Mouse (Mus musculus): ENCODE data around the gene Irf6.
A peak's percentile ranks its signal among the peaks of the same experiment; 100 is the strongest.

Gene Irf6

DNA sequence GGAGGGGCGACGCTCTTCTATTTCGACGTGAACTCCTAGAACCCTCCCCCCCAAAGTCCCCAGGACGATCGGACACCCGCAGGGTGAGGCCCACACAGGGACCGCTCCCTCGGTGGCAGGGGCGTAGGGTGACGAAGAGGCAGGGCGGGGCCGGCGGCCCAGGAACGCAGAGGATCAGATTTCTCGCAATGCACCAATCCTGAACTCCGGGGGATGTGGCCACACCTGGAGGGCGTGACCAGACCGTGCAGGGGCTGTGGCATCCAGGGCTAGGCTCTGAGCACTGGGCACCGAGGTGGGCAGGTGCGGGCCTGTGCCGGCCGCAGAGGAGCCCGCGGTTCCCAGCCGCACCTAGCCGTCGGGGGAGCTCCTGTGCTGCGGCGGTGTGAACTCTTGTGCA is at the start of gene Irf6:
Irf6 (plus strand) TSS at position 240 of the 400 bp plus-strand sequence.
- no peak for DNase-seq (ENCODE audit: low read depth in 1 of 2, low spot score in 2 of 2)

DNA sequence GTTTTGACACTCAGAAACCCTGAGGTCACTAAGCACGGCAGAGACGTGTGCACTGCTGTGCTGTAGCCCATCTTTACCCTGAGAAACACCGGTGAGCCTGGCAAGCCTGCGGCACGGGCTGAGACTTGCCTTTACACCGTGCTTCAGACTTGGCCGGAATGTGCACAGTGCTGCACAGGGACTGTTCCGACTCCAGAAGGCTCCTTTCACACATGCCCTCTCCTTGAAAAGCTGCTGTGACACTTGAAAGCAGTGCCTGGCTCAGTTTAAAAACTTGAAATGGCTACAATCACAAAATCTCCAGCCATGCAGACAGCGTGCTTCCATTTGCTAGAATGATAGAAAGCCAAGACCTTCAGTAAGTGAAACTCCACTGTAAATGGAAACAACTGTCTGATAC is 40.8 kb upstream of the Irf6 start:
- DNase-seq (ENCODE audit: low read depth in 1 of 2, low spot score in 2 of 2): no peak

DNA sequence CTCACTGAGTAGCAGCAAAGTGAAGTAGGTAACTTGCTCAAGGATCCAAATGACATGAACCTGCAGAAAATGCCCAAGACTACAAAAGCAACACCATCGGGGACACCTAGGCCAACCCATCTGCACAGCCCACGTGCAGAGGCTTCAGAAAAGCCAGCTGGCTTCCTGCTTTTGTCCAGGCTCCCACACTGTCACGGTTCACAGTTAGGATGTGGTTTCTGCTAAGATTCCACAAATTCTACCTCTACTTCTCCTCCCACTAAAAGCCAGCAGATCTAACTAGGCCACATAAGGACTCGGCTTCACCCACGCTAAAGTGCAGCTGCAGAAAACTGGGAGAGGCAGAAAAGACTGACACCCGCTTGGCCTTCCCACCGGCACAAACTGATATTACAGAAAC is 30.1 kb upstream of the Irf6 start:
- no peak for DNase-seq (ENCODE audit: low read depth in 1 of 2, low spot score in 2 of 2)

DNA sequence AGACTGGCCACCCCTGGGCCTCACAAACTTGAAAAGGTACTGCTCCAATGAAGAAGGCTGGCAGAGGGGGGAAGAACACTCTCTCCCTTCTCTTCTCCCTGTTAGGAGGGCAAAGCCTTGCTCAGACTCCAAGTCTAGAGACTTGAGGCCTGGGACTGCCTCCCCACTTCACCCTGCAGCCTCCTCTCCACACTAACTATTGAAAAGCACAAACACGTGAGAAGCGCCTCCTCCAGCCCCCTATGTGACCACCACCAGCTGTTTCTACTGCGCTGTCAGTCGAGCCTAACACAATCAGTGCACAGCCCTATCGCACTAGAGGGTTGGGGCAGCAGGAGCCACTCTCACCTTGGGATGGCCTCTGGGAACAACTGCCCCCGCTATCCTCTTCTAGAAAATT is 29.6 kb upstream of the Irf6 start:
- no peak for DNase-seq (ENCODE audit: low read depth in 1 of 2, low spot score in 2 of 2)

DNA sequence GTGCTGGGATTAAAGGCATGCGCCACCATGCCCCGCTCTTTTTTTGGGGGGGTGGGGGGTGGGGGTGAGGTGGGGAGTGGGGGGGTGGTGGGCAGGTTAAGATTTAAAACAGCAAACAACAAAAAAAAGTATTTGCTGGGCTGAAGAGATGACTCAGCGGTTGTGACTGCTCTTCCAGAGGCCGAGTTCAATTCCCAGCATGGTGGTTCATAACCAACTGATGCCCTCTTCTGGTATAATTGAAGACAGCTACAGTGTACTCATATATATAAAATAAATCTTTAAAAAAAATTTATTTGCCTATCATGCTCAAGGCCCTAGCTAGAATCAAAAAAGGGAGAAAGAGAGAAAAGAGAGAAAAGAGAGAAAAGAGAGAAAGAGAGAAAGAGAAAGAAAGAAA is 27.1 kb upstream of the Irf6 start:
- no peak for DNase-seq (ENCODE audit: low read depth in 1 of 2, low spot score in 2 of 2)

DNA sequence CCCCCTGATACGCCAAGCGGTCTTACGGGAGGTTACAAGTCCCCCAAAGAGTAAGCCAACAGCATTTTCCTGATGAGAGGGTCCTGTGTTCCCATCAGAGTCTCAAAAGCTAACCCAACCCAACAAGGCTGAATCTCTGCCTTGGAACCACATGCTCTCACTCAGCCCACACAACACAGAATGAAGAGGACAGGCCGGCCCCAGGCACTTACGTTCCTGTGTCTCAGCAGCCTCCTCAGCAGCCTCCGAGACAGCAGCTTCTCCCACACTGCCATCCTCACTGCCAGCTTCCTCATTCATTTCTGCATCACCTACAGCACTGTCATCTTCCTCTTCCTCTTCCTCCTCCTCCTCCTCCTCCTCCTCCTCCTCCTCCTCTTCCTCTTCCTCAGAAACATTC is 24.9 kb upstream of the Irf6 start:
- no peak for DNase-seq (ENCODE audit: low read depth in 1 of 2, low spot score in 2 of 2)

DNA sequence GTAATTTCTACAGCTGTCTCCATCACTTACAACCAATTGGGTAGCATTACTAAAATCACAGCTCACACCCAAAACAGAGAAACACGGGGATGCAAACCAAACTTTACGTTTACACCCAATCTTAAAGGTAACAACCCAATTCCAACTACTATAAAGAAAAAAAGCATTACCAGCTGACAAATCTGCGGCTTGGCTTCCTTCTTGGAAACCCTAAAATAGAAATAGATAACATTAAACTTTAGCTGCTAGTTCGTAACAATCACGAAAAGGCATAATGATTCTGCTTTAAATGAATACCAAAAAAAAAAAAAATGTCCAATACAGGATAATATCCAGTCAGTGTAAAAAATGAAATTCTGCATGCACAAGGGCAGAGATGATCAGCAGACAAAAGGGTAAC is 23.6 kb upstream of the Irf6 start:
- no peak for DNase-seq (ENCODE audit: low read depth in 1 of 2, low spot score in 2 of 2)

DNA sequence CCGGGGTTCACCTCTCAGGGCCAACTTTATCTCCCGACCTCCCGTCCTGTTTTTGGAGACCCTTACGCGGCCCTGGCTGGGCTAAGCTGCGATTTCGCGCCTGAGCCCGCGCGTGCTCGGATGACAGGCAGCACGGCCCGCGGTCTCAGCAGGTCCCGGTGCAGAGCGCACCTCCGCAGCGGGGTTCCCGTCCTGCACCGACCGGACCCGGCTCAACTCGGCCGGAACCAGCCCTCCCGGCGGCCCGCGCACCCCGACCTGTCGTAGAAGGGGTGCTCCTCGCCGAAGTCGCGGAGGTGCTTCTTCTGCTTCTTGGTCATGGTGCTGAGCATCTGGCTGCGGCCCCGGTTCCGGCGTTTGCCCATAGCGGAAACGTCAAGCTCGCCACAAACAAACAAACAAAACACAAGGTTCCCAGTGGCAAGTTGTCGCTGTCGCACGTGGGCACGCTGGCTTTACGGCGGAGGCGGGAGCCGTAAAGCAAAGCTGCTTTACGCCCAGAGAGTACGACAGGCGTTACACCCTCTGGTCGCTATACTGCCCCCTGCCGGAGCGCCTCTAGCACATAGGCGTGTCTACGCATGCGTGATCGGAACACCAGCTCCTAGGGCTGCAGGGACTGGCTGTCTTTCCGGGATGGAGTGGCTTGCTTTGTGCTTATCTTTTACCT is 23.0 kb upstream of the Irf6 start, which contains the start of gene Diexf:
Diexf (minus strand) TSS at position 487 of the 670 bp plus-strand sequence.
- peak; percentile 88 to 92 for DNase-seq (ENCODE audit: low read depth in 1 of 2, low spot score in 2 of 2)

DNA sequence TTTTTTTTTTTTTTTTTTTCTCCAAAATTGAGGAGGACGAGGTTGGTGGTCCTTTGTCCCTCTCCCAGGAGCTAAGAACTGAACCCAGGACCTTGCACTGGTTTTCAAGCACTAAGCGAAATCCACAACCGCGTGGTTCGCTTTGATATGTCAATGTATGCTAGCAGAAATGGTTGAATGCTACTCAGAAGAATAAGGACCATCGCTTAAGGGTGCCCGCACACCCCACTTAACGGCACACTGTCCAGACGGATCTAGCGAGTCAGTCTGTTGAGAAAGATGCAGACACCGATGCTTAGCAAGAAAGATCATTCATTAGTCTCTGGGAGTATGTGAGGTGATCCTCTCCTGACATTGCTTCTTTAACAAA is 22.5 kb upstream of the Irf6 start:
- no peak for DNase-seq (ENCODE audit: low read depth in 1 of 2, low spot score in 2 of 2)

DNA sequence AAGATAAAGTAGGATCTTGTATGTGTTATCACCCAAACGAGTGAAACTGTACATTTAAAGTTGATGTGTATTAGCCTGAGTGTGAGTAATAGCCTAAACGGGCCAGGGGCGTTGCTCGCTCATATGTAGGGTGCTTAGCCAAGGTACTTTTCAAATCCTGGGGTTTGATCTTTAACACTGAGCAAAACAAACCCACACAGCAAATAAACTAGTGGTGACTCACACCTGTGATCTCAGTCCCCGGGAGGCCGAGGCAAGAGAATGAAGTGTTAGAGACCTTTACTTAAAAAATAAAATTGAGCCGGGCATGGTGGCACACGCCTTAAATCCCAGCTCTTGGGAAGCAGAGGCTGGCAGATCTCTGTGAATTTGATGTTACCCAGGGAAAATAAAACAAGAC is 22.1 kb upstream of the Irf6 start:
- no peak for DNase-seq (ENCODE audit: low read depth in 1 of 2, low spot score in 2 of 2)

DNA sequence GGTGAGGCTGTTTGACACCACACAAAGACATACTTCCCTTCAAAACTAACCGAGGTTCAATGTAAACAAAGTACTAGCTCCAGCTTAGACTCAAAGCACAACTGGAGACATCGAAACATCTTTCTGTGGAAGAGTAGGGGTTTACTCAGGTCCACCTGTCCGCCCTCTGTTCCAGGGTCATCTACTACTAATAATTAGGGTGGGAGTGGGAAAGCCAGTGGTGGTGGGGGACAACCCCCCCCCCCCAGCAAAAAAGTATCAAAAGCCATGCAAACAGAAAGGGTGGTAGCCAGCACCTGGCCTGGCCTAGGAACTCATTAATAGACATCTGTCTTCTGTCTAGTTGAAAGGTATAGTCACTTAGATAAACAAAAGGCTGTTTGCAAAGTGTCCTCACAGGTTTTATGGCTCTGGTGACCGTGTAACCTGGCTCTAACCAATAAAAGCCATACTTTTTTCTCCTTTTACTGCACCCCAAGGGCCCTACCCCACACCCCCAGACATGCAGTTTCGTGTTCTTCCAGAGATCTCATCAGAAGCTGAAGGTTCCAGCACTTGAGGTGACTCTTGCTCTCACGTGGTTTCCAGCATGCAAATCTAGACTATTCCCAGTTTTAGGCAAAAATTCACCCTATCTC is 21.5 kb upstream of the Irf6 start:
- DNase-seq (ENCODE audit: low read depth in 1 of 2, low spot score in 2 of 2): no peak

DNA sequence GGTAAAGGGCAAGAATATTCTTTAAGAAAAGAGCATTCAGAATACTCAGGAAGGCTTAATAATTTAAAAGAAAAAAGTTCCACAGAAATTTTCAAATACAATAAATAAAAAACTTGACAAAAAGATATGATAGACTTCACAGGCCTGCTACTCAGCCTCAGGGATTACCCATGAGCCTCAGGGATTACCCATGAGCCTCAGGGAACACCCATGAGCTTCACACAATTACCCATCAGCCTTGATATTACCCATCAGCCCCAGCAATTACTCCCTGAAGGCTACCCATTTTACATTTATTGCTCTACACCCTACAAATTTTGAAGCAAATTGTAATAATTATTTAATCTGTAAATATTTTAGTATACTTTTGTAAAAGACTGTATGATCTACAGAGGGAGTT is 20.5 kb upstream of the Irf6 start:
- no peak for DNase-seq (ENCODE audit: low read depth in 1 of 2, low spot score in 2 of 2)

DNA sequence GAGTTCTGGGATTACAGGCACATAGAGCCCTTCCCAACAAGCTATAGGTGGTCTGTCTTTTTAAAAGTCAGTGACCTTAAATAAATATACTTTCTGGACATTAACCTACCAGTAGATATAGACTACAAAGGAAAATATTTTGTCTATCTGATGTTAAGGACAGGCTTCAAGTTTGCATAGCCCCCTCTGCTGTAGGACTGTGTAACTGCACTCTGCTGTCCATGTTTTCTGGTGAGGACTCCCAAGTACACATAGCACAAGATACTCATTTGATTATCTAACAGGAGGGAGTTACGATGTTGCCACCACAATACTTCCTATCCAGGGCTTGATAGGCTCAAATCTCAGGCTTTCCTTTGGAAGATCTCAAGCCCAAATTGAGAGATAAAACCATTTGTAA is 19.2 kb upstream of the Irf6 start:
- DNase-seq (ENCODE audit: low read depth in 1 of 2, low spot score in 2 of 2): no peak

DNA sequence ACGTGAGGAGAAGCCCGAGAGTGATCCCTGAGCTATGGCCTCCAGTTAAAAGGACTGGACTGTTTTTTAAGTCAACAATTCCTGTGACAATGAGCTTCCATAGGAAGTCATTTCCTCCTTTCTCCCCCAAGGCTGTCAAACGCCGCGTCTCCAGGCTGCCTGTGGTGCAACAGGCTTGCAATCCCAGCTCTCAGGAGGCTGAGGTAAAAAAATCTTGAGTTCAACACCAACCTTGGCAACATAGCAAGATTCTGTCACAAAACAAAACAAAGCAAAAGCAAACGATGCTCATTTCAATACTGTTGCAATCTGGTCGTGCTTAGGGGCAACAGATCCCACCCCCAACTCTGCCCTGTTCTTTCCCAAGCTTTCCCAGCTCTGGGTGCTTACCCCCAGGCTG is 14.8 kb upstream of the Irf6 start:
- no peak for DNase-seq (ENCODE audit: low read depth in 1 of 2, low spot score in 2 of 2)

DNA sequence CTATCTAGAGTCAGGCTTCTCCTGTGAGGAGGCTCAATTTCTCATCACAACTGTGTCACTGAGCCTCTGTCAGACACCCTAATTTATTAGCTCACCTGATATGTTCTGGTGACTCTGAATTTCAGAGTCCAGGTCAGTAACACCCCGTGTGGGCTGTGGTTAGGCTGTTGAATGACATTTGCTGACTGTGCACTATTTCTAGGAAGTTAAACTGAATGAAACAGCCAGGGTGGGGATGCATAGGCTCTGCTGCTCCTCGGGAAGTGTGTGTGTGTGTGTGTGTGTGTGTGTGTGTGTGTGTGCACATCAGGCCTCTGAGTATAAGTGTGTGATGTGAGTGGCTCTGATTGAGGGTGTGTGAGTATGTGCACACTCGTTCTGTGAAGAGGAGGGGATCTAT is 14.2 kb upstream of the Irf6 start:
- DNase-seq (ENCODE audit: low read depth in 1 of 2, low spot score in 2 of 2): no peak

DNA sequence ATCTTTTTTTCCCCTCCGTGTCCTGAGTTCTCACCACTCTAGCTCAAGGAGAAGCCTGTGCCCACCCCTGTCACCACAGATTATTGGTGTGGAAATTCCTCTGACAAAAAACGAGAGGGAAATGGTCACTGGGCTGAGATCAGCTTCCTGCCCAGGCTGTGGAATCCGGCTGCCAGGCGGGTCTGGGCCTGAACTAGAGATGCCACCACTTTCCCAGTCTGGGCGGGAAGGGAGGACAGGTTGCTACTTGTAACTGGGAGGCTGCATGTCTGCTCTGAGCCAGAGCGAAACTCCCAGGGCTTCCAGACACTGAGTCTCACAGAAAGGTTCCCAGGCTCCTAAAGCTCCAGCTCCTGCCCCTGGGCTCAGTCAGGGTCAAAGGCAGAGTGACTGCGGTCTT is 11.8 kb upstream of the Irf6 start:
- DNase-seq (ENCODE audit: low read depth in 1 of 2, low spot score in 2 of 2): no peak

DNA sequence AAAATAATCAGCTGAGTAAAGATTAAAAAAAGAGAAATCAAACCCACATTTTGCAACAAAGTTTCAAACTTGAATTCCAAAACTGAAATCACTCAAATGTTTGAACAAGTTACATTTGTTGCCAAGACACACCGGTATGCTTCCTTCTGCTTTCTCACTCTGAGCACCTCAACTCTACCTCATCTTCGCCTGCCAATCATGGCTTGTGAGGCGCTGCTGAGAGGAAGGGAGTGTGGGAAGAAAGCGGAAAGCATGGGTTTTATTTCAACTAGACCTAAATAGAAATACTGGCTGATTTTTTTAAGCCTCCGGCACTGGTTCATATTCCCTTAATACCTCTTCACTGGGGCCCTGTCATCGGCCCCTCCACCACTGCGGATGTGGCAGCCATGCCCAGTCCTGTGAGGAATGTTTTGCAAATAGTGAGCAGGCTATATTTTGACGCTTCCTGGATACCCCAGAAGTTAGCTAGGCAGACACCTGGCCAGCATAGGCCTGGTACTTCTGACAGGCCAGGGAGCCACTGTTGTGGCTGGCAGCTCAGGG is 10.3 kb upstream of the Irf6 start:
- no peak for DNase-seq (ENCODE audit: low read depth in 1 of 2, low spot score in 2 of 2)

DNA sequence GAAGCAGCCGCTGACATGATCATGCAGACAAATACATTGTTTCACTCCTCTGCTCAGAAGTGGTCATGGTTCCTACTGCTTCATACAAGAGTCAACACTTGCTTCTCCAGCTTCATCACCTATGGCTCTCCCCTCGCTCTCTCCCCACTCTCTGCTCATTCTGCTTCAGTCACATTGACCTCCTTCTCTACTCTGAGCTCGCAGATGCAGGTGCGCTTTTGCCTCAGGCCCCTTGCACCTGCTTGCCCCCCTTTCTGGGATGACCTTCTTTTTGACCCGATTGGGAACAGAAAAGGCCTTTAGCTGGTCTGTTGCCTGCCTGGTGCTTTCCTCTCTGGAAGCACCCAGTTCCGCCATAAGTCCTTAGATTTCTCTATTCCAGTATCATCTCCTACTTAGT is 8.4 kb upstream of the Irf6 start:
- no peak for DNase-seq (ENCODE audit: low read depth in 1 of 2, low spot score in 2 of 2)

DNA sequence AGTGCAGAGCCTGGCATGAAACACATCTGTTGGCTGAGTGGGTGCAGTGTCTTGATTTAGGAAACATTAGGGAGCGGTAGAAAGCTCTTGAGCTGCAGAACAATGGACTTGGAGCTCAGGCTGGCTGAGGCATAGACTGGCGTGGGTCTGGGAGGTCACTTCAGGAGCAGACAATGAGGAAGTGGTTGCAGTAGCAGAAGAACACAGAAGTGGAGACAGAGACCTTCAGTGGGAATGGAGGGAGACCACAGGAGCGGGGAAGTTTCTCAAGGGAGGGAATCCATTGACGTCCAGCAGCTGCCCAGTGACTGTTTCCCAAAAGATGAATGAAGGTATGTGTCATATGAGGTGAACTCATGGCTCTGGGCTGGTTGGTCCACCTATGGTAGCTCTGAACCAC is 7.8 kb upstream of the Irf6 start:
- no peak for DNase-seq (ENCODE audit: low read depth in 1 of 2, low spot score in 2 of 2)

DNA sequence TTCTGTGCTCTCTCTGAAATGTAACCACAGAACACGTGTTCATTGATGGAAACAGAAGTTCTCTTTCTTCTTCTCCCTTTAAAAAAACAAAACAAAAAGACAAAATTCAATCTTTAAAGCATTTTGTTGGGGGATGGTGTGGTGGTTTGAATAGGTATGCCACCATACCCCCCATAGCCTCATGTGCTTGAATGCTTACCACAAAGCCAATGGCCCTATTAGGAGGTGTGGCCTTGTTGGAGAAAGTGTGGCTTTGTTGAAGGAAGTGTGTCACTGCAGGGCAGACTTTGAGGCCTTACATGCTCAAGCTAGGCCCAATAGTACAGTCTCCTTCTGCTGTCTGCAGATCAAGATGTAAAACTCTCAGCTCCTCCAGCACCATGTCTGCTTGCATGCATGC is 6.5 kb upstream of the Irf6 start:
- DNase-seq (ENCODE audit: low read depth in 1 of 2, low spot score in 2 of 2): no peak

DNA sequence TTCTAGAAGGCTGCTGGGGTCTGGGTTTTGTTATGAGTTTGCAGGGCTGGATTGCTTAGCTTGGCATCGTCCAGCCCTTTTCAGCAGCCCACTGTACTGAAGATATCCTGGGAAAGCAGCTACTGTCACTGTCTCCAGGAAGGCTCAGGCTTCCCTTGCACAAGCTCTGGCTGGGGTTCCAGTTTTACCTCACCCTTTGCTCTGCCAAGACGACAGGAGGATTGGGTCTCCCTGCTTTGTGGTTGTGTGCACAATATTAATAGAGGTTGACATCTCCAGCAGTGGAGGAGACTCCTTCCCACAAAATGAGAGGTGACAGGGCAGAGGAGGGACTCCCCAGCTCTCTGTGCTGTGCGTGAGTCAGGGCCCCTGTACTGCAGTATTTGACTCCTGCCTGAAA is 3.7 kb upstream of the Irf6 start:
- DNase-seq (ENCODE audit: low read depth in 1 of 2, low spot score in 2 of 2): no peak

DNA sequence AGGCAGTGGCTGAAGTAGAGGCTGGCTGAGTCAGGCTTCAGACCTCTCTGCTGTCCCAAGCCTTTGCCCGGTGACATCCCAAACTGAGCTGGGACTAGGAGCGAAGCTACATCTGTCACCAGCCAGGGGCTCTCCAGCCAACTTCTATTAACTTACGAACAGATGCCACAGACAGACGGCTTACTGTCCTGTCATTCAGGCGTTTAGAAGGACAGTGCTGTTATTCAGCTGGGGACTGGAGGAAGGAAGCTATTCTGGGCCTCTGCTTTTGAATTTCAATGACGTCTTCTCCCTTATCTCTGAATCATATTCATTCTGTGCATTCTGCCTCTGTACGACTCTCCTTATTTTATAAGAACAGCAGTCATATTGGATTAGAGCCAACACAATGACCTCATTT is 1.8 kb upstream of the Irf6 start:
- DNase-seq (ENCODE audit: low read depth in 1 of 2, low spot score in 2 of 2): no peak

DNA sequence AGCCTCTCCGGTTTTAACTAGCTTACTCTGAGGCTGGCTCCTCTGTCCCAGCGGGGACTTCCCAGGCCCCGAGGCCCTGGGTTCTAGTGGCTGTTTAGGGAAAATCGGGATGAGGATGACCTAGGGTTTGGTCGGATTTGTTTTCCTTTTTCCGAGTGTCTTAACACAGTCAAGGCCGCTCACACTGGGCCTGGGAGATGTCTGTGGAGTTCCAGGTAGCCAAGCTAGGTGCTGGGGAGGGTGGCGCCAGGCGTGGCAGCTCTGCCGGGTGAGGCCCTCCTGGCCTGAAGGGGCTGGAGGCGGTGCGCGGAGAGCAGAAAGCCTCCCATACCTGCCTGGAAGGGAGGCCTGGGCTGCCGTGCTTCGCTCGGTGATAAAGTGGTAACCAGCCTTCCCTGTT is 650 bp downstream of the Irf6 start:
- no peak for DNase-seq (ENCODE audit: low read depth in 1 of 2, low spot score in 2 of 2)
